Mouse (Mus musculus): ENCODE data around the gene Selenof.
A peak's percentile ranks its signal among the peaks of the same experiment; 100 is the strongest.
"Not testable (repeated sequence)": the region's sequence is repeated elsewhere in the genome, so short reads cannot be mapped to it uniquely, and the experiment has no call there.

Gene Selenof

GRCm38 (mm10) chr3:144604205-144604604, 34.1 kb downstream of the Selenof start:
- DNase-seq: no peak

- not testable (repeated sequence) for DNase-seq
Observed at GRCm38 (mm10) chr3:144605811-144606210, 35.7 kb downstream of the Selenof start.

- no peak for DNase-seq
Observed at GRCm38 (mm10) chr3:144606449-144606848, 36.3 kb downstream of the Selenof start.

GRCm38 (mm10) chr3:144608090-144608489, 38.0 kb downstream of the Selenof start:
- DNase-seq: no peak

GRCm38 (mm10) chr3:144610759-144611158, 40.7 kb downstream of the Selenof start:
- no peak for DNase-seq

GRCm38 (mm10) chr3:144611626-144612271, 41.6 kb downstream of the Selenof start:
- DNase-seq: no peak

- no peak for DNase-seq
Observed at GRCm38 (mm10) chr3:144612382-144612781, 42.3 kb downstream of the Selenof start.

GRCm38 (mm10) chr3:144614277-144614676, 44.2 kb downstream of the Selenof start:
- DNase-seq: no peak

- no peak for DNase-seq
Observed at GRCm38 (mm10) chr3:144614698-144615097, 44.6 kb downstream of the Selenof start.

GRCm38 (mm10) chr3:144615459-144615858, 45.4 kb downstream of the Selenof start:
- no peak for DNase-seq

- DNase-seq: peak; percentile 84
Observed at GRCm38 (mm10) chr3:144616654-144617425, 46.7 kb downstream of the Selenof start.

- DNase-seq: no peak
Observed at GRCm38 (mm10) chr3:144617633-144618180, 47.6 kb downstream of the Selenof start.

GRCm38 (mm10) chr3:144622930-144623612, 53.0 kb downstream of the Selenof start:
- no peak for DNase-seq

GRCm38 (mm10) chr3:144625691-144626090, 55.6 kb downstream of the Selenof start:
- no peak for DNase-seq

- DNase-seq: no peak
Observed at GRCm38 (mm10) chr3:144628005-144628914, 58.2 kb downstream of the Selenof start.

GRCm38 (mm10) chr3:144628915-144629230, 58.8 kb downstream of the Selenof start:
- DNase-seq: no peak

GRCm38 (mm10) chr3:144635236-144635635, 65.1 kb downstream of the Selenof start:
- DNase-seq: no peak

- no peak for DNase-seq
Observed at GRCm38 (mm10) chr3:144638110-144638509, 68.0 kb downstream of the Selenof start.

GRCm38 (mm10) chr3:144639387-144639786, 69.3 kb downstream of the Selenof start:
- DNase-seq: no peak

- DNase-seq: no peak
Observed at GRCm38 (mm10) chr3:144640033-144640432, 69.9 kb downstream of the Selenof start.

- no peak for DNase-seq
Observed at GRCm38 (mm10) chr3:144642141-144642540, 72.0 kb downstream of the Selenof start.

GRCm38 (mm10) chr3:144643301-144643871, 73.3 kb downstream of the Selenof start:
- peak; percentile 66 for DNase-seq

Data from kidney, adult 18-20 months (tissue).